Mouse (Mus musculus): ENCODE results near the gene Oaz2.
"Not testable (repeated sequence)": the region's sequence is repeated elsewhere in the genome, so short reads cannot be mapped to it uniquely, and the experiment has no call there.

The Oaz2 gene

GRCm38 (mm10) chr9:65651957-65652356 is 15.8 kb upstream of the Oaz2 start:
- not testable (repeated sequence) for DNase-seq (ENCODE audit: low spot score in 2 of 2)

GRCm38 (mm10) chr9:65653741-65654140 is 14.1 kb upstream of the Oaz2 start:
- DNase-seq (ENCODE audit: low spot score in 2 of 2): no peak

GRCm38 (mm10) chr9:65654700-65655237 is 13.0 kb upstream of the Oaz2 start:
- no peak for DNase-seq (ENCODE audit: low spot score in 2 of 2)

- DNase-seq (ENCODE audit: low spot score in 2 of 2): no peak
Observed at GRCm38 (mm10) chr9:65655540-65655939, 12.3 kb upstream of the Oaz2 start.

GRCm38 (mm10) chr9:65657218-65657617 is 10.6 kb upstream of the Oaz2 start:
- no peak for DNase-seq (ENCODE audit: low spot score in 2 of 2)

- no peak for DNase-seq (ENCODE audit: low spot score in 2 of 2)
Observed at GRCm38 (mm10) chr9:65661029-65661428, 6.8 kb upstream of the Oaz2 start.

- no peak for DNase-seq (ENCODE audit: low spot score in 2 of 2)
Observed at GRCm38 (mm10) chr9:65661493-65661892, 6.3 kb upstream of the Oaz2 start.

GRCm38 (mm10) chr9:65664163-65664562 is 3.6 kb upstream of the Oaz2 start:
- DNase-seq (ENCODE audit: low spot score in 2 of 2): peak; percentile 41 to 69

- peak; percentile 23 to 74 for DNase-seq (ENCODE audit: low spot score in 2 of 2)
Observed at GRCm38 (mm10) chr9:65666042-65666441, 1.8 kb upstream of the Oaz2 start.

GRCm38 (mm10) chr9:65671431-65671931 is 3.7 kb downstream of the Oaz2 start:
- no peak for DNase-seq (ENCODE audit: low spot score in 2 of 2)

GRCm38 (mm10) chr9:65672996-65673395 is 5.2 kb downstream of the Oaz2 start:
- no peak for DNase-seq (ENCODE audit: low spot score in 2 of 2)

GRCm38 (mm10) chr9:65675461-65676357 is 7.9 kb downstream of the Oaz2 start:
- no peak for DNase-seq (ENCODE audit: low spot score in 2 of 2)

- DNase-seq (ENCODE audit: low spot score in 2 of 2): peak; percentile 92 to 93
Observed at GRCm38 (mm10) chr9:65676358-65677118, 8.7 kb downstream of the Oaz2 start.

- DNase-seq (ENCODE audit: low spot score in 2 of 2): no peak
Observed at GRCm38 (mm10) chr9:65677119-65677462, 9.3 kb downstream of the Oaz2 start.

GRCm38 (mm10) chr9:65679181-65679761 is 11.5 kb downstream of the Oaz2 start:
- DNase-seq (ENCODE audit: low spot score in 2 of 2): no peak

- no peak for DNase-seq (ENCODE audit: low spot score in 2 of 2)
Observed at GRCm38 (mm10) chr9:65680938-65681633, 13.3 kb downstream of the Oaz2 start.

GRCm38 (mm10) chr9:65681634-65681940 is 13.8 kb downstream of the Oaz2 start:
- no peak for DNase-seq (ENCODE audit: low spot score in 2 of 2)

GRCm38 (mm10) chr9:65682183-65682582 is 14.4 kb downstream of the Oaz2 start:
- no peak for DNase-seq (ENCODE audit: low spot score in 2 of 2)

- peak in 1 of 2 experiments; percentile 37 for DNase-seq (ENCODE audit: low spot score in 2 of 2)
Observed at GRCm38 (mm10) chr9:65682994-65683393, 15.2 kb downstream of the Oaz2 start.

- no peak for DNase-seq (ENCODE audit: low spot score in 2 of 2)
Observed at GRCm38 (mm10) chr9:65684704-65685103, 16.9 kb downstream of the Oaz2 start.

- not testable (repeated sequence) for DNase-seq (ENCODE audit: low spot score in 2 of 2)
Observed at GRCm38 (mm10) chr9:65689869-65690268, 22.1 kb downstream of the Oaz2 start.

- no peak for DNase-seq (ENCODE audit: low spot score in 2 of 2)
Observed at GRCm38 (mm10) chr9:65692466-65692865, 24.7 kb downstream of the Oaz2 start.

All from thymus, postnatal 10 days (tissue).